8 mouse cellular contexts compared by ENCODE assay signal in the genomic region with DNA sequence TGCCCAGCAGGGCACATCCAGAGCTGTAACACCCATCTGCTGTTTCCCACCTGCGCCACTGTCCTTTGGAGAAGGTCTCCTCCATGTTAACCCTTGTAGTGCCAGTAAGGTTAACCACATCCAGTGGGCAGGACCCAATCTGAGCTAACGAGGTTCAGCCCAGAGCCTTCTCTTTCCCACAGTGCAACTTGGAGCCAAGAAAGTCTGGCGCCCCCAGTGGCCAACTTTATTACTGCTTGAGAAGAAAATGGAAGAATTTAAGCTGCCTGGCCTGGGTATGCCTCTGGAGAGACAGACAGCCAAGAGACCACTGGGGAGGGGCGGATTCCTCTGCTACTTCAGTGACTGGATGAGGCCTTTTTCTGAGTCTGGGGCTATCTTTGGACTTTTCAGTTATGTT.
DNase-seq lines count a peak whose midpoint lies in the region; ATAC-seq and TF ChIP-seq lines count a peak whose summit lies in the region.

No protein-coding gene starts in this region.

- in situ Hi-C loops in Patski (cut with MboI; ENCODE audit: low pct_unique_long_range_greater_than_20kb): loop anchor here (25.0 kb wide), 1 partner anchor 263 kb away; no protein-coding TSS in a partner anchor

- POLR2A ChIA-PET in Patski (lab: Charles Lee): no interaction called here

- TF ChIP-seq CTCF in Patski (IDR thresholded peaks at IDR 0.05): peak; percentile 94

- peak; percentile 44 for ATAC-seq in Patski
- 0 out of 2 replicates have a peak, but pooled peaks have one; percentile 30 for ATAC-seq in monocyte, adult 5-6 weeks (replicated peaks; ENCODE audit: insufficient number of reproducible peaks, low FRiP score, low TSS enrichment, poor library complexity, severe bottlenecking)

- intact Hi-C loops in left cerebral cortex, postnatal 14 days (cut with DNase I): no loop called here
- intact Hi-C loops in left cerebral cortex, postnatal 10 days (cut with DNase I): no loop called here
- intact Hi-C loops in gastrocnemius, postnatal 36 days (cut with DNase I): no loop called here
- intact Hi-C loops in left cerebral cortex, postnatal 25 days (cut with DNase I): no loop called here

- DNase-seq in left cerebral cortex, postnatal 14 days (ENCODE audit: low spot score in 2 of 2): peak; percentile 36 to 67
- no peak for DNase-seq in left cerebral cortex, postnatal 10 days (ENCODE audit: extremely low spot score in 1 of 2, low spot score in 2 of 2)
- DNase-seq in Patski (ENCODE audit: low read depth, low spot score): no peak
- DNase-seq in cerebellum, postnatal 10 days: peak; percentile 79 to 87
- DNase-seq in gastrocnemius, postnatal 36 days: peak; percentile 42 to 45
- peak; percentile 21 to 56 for DNase-seq in left cerebral cortex, postnatal 25 days (ENCODE audit: low spot score in 2 of 2)
- DNase-seq in thymus, postnatal 0 days (ENCODE audit: low spot score): peak; percentile 82

- CTCF ChIA-PET in Patski (lab: Charles Lee): interaction anchor here (0.7 to 2.8 kb wide), 22 partner anchors 9 to 142 kb away, joined by 3 to 19 read pairs (median 4); no protein-coding TSS in a partner anchor

- H3K27me3 ChIP-seq in Patski: no peaks in the 10 kb centered on the region

Comparison
In these comparisons a context has a peak if more than half of its experiments do, and no peak if none do; other contexts are left out.
1. DNase-seq: peak in left cerebral cortex, postnatal 14 days (2 of 2), cerebellum, postnatal 10 days (2 of 2), gastrocnemius, postnatal 36 days (2 of 2), left cerebral cortex, postnatal 25 days (2 of 2) and thymus, postnatal 0 days (single experiment); none in left cerebral cortex, postnatal 10 days (0 of 2) and Patski (single experiment).